Mouse (Mus musculus) heart, postnatal 4 days (tissue): ENCODE data around the gene Ldb1. TPM values are rescaled to one million over a fixed set of nuclear protein-coding genes. Genes with fewer than 3 reads are reported as not detected.

Experiments
- total RNA-seq, 2 experiments: library from RNA; stranded (reverse); gene quantifications; 2 replicates each; pipeline ENCODE4 v1.2.3; 2021

Ldb1 gene
- total RNA-seq, 2 experiments from 2014 or later: 76.3 to 81.5 TPM

Other genes with a start within 250 kb of the Ldb1 start
- 10 to 100 TPM; 69.8 to 85.1 TPM for gene Kcnip2, start 229.2 kb downstream of the Ldb1 start, total RNA-seq
- 10 to 100 TPM; 14.8 to 16.9 TPM for gene Armh3, start 46.7 kb downstream of the Ldb1 start, total RNA-seq
- gene Hps6, start 41.7 kb downstream of the Ldb1 start, total RNA-seq: 1 to 10 TPM; 5.6 to 5.8 TPM
- 10 to 100 TPM; 31.4 to 35.1 TPM for gene Pprc1, start 328 bp downstream of the Ldb1 start, total RNA-seq
- 10 to 100 TPM; 31.4 to 32.0 TPM for gene Nolc1, start 30.6 kb upstream of the Ldb1 start, total RNA-seq
- gene Elovl3, start 86.7 kb upstream of the Ldb1 start, total RNA-seq: not detected
- gene Pitx3, start 103.1 kb upstream of the Ldb1 start, total RNA-seq: not detected
- gene Gbf1, start 107.3 kb upstream of the Ldb1 start, total RNA-seq: 10 to 100 TPM; 57.6 to 58.3 TPM